Mouse (Mus musculus) forebrain, embryonic 11.5 days (tissue): Measurements from ENCODE around the gene Rbm33. TPM values are rescaled to one million over a fixed set of nuclear protein-coding genes. Genes with fewer than 3 reads are reported as not detected.

ENCODE experiments used
- ATAC-seq: fragments of 200-750 bp; cut with Nextera tagmentation; replicated peaks from 2 replicates; pipeline ENCODE4 v1.8.0; 2017; ENCODE audit warnings: moderate TSS enrichment; ENCODE audit not compliant: low FRiP score
- DNase-seq: peaks from one replicate; pipeline ENCODE4 v3.0.0-alpha.2; 2017; ENCODE audit warnings: low spot score
- H3K27ac ChIP-seq: fragments of 300-500 bp; sonication (generic); 2 replicates; pipeline ENCODE4 v1.5.1; 2014; ENCODE audit warnings: low read depth, low read length
- H3K27me3 ChIP-seq: fragments of 300-500 bp; sonication (generic); 2 replicates; pipeline ENCODE4 v1.6.1; 2014; ENCODE audit warnings: mild to moderate bottlenecking, low read length, mixed read lengths; ENCODE audit not compliant: control insufficient read depth, insufficient read depth
- H3K36me3 ChIP-seq: fragments of 300-500 bp; sonication (generic); 2 replicates; pipeline ENCODE4 v1.6.1; 2014; ENCODE audit warnings: mild to moderate bottlenecking, low read length, moderate library complexity, mixed read lengths; ENCODE audit not compliant: control insufficient read depth, insufficient read depth
- H3K4me1 ChIP-seq: fragments of 300-500 bp; sonication (generic); replicated peaks from 2 replicates; pipeline ENCODE4 v1.6.1; 2014; ENCODE audit warnings: low read length, mixed read lengths; ENCODE audit not compliant: control insufficient read depth, insufficient read depth
- H3K4me2 ChIP-seq: fragments of 300-500 bp; sonication (generic); 2 replicates; pipeline ENCODE4 v1.6.1; 2014; ENCODE audit warnings: low read depth, mild to moderate bottlenecking, low read length, moderate library complexity, mixed read lengths; ENCODE audit not compliant: severe bottlenecking
- H3K4me3 ChIP-seq: fragments of 300-500 bp; sonication (generic); 2 replicates; pipeline ENCODE4 v1.5.1; 2014; ENCODE audit warnings: low read depth, low read length
- H3K9ac ChIP-seq: fragments of 300-500 bp; sonication (generic); 2 replicates; pipeline ENCODE4 v1.6.1; 2014; ENCODE audit warnings: low read length
- H3K9me3 ChIP-seq: fragments of 300-500 bp; sonication (generic); 2 replicates; pipeline ENCODE4 v1.6.1; 2016; ENCODE audit warnings: low read length, mixed read lengths; ENCODE audit not compliant: control insufficient read depth
- WGBS: fragments of 180-500 bp; shearing (Covaris S2); extraction: QIAGEN DNeasy Blood & Tissue Kit; methylation state at CpG from one replicate; pipeline ENCODE4 v1.1.7; 2014; 5-methylcytosine and 5-hydroxymethylcytosine counted together
- polyA plus RNA-seq: library from polyadenylated mRNA; unstranded; fragments of >200 nt; fragmentation: Nextera tagmentation; extraction: Ambion mirVana; gene quantifications from 2 replicates; pipeline ENCODE4 v1.2.1, GENCODE M21; 2014

Rbm33 gene
- polyA plus RNA-seq, 1 experiment from 2014 or later, result 26.0 TPM

DNA sequence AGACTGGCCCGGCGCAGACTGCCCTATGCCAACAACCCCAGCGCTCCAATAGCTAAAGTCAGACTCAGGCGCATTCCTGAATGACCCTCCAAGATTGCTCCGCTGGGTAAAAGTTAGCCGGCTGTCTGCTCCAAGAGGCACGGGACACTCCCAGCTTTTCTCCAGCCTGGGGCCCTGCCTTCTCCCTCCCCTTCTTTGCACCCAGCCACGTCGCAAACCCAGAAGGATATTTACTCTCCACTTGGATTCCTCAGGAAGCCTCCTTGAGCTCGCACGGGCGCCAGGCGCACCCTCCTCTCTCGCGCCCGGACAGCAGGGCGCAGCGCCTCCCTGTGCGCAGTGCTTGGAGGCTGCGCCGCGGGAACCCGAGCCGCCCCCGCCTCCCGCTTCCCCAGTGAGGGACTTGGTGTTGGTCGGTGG lies 141.9 kb downstream of the Rbm33 start:
- no peaks in the 10 kb centered on the region for H3K9me3 ChIP-seq
- peak overlapping the region; percentile 31 for H3K4me3 ChIP-seq
- no peaks in the 10 kb centered on the region for H3K36me3 ChIP-seq
- no peak overlapping the region for H3K9ac ChIP-seq
- no peak; the same call in 1 of the 2 replicates for ATAC-seq
- H3K27ac ChIP-seq, result 0 out of 2 replicates have a peak overlapping the region, but pooled peaks have one; percentile 12
- WGBS, result 0% methylated on average over 27 of the region's 27 CpGs
- peaks cover 78% of the 10 kb centered on the region for H3K27me3 ChIP-seq
- DNase-seq, result peak; percentile 61
- peak overlapping the region; percentile 35 for H3K4me2 ChIP-seq
- peaks cover 28% of the 10 kb centered on the region; the same call in 1 of the 2 replicates for H3K4me1 ChIP-seq

DNA sequence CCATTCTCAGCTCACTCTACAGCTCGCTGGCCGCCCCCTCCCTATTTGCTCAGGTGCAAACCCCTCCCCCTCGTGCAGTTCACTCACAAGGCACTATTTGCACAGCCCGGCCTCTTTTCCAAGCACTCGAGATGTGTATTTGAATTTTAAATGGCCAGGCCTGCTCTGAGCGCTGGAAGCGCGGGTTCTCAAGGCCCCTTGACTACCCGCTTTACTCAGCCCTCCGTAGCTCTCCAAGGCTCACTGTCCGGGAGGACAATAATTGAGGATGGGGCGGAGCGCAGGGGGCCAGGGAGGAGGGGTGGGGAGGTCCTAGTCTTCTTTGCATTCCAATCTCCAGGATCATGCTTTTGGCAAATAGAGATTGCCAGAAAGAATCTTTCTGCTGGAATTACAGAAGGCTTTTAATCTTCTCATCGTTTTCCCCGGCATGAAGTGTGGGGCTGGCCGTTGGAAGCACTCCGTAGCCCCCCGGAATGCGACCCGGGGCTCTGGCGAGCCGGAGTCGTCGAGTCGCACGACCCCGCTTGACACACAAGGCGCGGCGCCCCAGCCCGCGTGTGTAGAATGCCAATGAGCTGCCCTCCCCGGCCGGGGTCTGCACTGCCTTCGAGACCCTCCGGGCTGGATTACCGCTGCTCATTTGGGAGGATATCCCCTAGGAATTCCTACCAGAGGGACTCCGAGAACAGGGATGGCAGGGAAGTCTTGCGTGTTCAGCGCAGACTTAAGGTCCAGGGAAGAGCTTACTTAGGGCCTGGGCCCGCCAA lies 142.7 kb downstream of the Rbm33 start:
- peak; percentile 78 for DNase-seq
- H3K9me3 ChIP-seq, result no peaks in the 10 kb centered on the region
- H3K4me2 ChIP-seq, result peak overlapping the region; percentile 35
- peaks cover 28% of the 10 kb centered on the region; the same call in 1 of the 2 replicates for H3K4me1 ChIP-seq
- H3K4me3 ChIP-seq, result peak overlapping the region; percentile 31; the same call in 1 of the 2 replicates
- no peak overlapping the region for H3K9ac ChIP-seq
- no peaks in the 10 kb centered on the region for H3K36me3 ChIP-seq
- H3K27me3 ChIP-seq, result peaks cover 86% of the 10 kb centered on the region
- peak overlapping the region; percentile 2; the same call in 1 of the 2 replicates for H3K27ac ChIP-seq
- peak; percentile 67 for ATAC-seq
- under 1% methylated on average over 41 of the region's 41 CpGs for WGBS

DNA sequence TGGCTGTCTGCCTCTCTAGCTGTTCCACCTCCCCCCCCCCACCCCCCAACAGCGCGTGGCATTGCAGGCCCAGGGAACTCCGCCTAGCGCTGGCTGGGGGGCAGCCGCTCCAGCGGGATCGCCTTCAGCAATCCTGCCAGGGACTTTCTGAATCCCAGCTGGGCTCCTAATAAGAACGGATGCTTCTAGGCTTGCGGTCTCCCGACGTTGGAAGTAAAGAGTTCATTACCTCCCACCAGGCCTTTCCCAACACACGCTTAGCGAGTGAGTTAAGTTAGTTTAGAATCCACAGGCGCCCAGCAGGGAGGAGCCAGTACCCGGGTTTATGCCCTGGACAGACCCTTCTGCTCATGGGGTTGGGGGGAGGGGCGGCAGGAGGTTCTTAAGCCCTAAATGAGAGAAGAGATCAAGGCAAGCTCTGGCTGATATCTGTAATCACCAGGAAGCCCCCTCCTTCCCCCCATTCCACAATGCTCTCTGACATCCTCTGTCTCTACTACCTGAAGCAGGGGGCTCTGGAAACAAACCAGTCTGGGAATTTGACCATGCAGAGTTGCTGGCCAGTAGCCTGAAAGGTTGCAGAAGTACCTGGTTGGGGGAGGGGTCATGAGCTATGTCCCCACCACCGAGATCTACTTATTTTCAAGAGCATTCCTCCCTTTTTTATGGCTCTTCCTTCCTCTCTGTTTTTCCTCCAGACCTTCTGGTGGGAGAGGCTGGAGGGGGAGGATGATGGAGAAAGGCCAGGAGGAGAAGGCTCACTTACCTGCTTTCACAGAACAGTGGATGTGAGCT lies 143.8 kb downstream of the Rbm33 start:
- Histone ChIP-seq H3K27me3 (peaks cover 94% of the 10 kb centered on the region), H3K9ac (no peak overlapping the region), H3K27ac (0 out of 2 replicates have a peak overlapping the region, but pooled peaks have one; percentile 2), H3K4me1 (peaks cover 33% of the 10 kb centered on the region; the same call in 1 of the 2 replicates), H3K4me2 (peak overlapping the region; percentile 3; the same call in 1 of the 2 replicates), H3K4me3 (no peak overlapping the region), H3K9me3 (no peaks in the 10 kb centered on the region), H3K36me3 (no peaks in the 10 kb centered on the region)
- ATAC-seq, result no peak
- peak; percentile 57 for DNase-seq
- 1% methylated on average over 17 of the region's 17 CpGs for WGBS

DNA sequence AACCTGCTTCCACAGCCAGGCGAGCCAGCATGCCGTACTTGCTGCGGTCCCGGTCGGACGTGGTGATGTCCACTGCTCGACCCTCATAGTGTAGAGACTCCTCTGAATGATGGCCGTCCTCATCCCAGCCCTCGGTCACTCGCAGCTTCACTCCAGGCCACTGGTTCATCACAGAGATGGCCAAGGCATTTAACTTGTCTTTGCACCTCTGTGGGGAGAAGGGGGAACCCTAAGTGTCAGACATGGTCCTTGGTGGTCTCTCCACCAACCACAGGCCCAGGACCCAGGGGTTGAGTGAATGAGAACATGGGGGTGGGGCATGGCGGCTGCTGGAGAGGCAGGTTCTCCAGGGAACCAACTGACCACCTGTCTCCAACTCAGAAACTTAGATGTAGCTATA lies 144.5 kb downstream of the Rbm33 start:
- Histone ChIP-seq H3K4me2 (no peak overlapping the region; the same call in 1 of the 2 replicates), H3K9me3 (no peaks in the 10 kb centered on the region), H3K36me3 (no peaks in the 10 kb centered on the region), H3K4me1 (peaks cover 33% of the 10 kb centered on the region; the same call in 1 of the 2 replicates), H3K9ac (no peak overlapping the region), H3K27ac (no peak overlapping the region), H3K4me3 (no peak overlapping the region), H3K27me3 (peaks cover 94% of the 10 kb centered on the region)
- DNase-seq (peak; percentile 48), ATAC-seq (no peak)
- 6% methylated on average over 11 of the region's 11 CpGs for WGBS

DNA sequence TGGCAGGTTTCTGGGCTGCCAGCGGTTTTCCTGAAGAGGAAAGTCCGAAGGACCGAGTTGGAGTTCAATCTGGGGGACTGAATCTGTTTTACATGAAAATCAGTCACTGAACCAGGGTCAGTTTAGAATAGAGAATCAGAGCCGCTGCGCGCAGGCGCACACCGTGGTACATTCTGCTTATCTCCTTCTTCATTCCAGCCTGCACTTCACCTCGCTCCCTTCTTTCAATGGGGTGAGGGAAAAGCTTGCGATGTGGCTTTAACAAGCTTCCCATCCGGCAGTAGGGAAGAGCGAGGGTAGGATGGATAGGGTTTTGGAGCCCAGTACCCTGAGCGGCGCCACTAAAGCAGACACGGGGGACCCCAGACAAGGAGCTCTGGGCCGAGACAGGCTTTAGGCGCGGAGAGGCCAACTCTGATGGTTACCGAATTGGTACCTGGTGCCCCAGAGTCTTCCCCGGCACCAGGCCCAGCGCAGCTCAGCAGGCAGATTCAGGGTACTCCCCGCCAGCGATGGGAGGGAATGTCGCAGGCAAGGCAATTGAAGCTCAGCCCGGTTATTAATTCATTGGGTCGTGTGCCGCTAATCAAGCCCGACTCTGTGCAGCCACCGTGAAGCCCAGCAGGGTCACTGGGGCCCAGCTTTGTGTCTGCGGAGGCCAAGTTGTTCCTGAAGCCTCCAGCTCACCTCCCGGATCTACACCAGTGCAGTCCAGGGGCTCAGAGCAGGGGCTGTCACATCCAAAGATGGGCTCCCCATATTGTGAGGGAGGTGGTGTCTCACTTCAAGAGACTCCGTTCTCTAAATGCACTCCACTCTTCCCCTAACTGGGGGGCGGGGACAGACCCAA lies 146.0 kb downstream of the Rbm33 start:
- ATAC-seq, result no peak
- Histone ChIP-seq H3K27ac (no peak overlapping the region), H3K4me1 (peaks cover 31% of the 10 kb centered on the region; the same call in 1 of the 2 replicates), H3K9me3 (no peaks in the 10 kb centered on the region), H3K4me3 (peak overlapping the region; percentile 42), H3K36me3 (no peaks in the 10 kb centered on the region), H3K4me2 (peak overlapping the region; percentile 36; the same call in 1 of the 2 replicates), H3K27me3 (peaks cover 100% of the 10 kb centered on the region), H3K9ac (peak overlapping the region; percentile 32; the same call in 1 of the 2 replicates)
- 1% methylated on average over 33 of the region's 33 CpGs for WGBS
- DNase-seq, result peak; percentile 51

DNA sequence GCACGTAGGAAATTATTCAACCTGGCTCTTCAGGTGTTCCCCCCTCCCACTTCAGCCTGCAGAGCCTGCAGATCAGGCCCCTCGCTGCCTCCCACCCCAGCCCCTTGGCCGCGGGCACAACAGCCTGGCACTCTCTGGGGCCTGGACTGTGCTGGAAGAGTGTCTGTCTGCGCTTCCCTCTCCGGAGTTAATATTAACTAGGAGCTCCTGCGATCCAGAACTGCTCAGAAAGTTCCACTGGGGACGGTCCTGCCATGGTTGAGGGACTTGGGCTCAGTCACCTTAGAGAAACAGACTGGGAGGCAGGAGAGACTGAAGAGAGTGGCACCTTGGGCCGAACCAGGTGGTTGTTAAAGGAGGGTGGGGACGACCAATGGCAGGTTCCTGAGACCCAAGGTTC lies 146.7 kb downstream of the Rbm33 start:
- Histone ChIP-seq H3K9ac (no peak overlapping the region), H3K27me3 (peaks cover 100% of the 10 kb centered on the region), H3K9me3 (no peaks in the 10 kb centered on the region), H3K4me1 (peaks cover 27% of the 10 kb centered on the region; the same call in 1 of the 2 replicates), H3K4me3 (peak overlapping the region; percentile 42), H3K36me3 (no peaks in the 10 kb centered on the region), H3K27ac (no peak overlapping the region), H3K4me2 (peak overlapping the region; percentile 77; the same call in 1 of the 2 replicates)
- WGBS, result 1% methylated on average over 10 of the region's 10 CpGs
- ATAC-seq, result no peak
- DNase-seq, result no peak

DNA sequence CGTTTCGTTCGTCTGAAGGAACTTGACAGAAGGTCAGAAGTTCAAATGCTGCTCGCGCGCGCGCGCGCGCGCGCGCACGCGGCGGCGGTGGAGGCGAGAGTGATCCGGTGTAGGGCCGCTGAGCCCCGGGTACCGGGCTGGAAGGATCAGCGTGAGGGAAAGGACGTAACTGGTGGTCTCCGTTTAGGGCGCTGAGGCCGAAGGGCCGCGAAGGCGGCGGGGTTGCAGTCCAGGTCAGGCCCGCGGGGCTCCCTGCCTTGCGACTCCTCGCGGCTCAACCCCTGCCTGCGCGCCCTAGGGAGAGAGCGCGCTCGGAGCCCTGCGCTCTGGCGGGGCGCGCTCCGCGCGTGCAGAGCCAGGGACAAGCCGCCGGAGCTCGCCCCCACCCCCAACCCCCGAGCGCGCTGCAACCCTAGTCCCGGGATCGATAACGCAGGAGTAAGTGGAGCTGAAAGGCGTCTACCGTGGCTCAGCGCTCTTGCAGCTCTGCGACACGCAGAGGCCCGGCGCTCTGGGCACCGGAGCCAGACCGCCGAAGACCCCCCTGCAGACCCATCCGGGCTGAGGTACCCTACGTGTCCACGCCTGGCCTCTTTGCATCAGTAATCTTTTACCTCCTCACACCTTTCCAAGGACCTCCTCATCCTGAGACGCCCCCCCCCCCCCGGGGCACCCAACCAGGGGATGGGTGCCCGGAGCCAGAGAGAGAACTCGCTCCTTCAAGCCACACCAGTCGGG lies 147.6 kb downstream of the Rbm33 start:
- ATAC-seq (no peak), DNase-seq (peak; percentile 63)
- H3K27me3 ChIP-seq, result peaks cover 96% of the 10 kb centered on the region
- no peaks in the 10 kb centered on the region for H3K36me3 ChIP-seq
- H3K4me1 ChIP-seq, result peaks cover 25% of the 10 kb centered on the region; the same call in 1 of the 2 replicates
- under 1% methylated on average over 75 of the region's 76 CpGs for WGBS
- no peaks in the 10 kb centered on the region for H3K9me3 ChIP-seq
- H3K9ac ChIP-seq, result peak overlapping the region; percentile 32
- H3K4me2 ChIP-seq, result peak overlapping the region; percentile 77
- H3K27ac ChIP-seq, result no peak overlapping the region
- H3K4me3 ChIP-seq, result peak overlapping the region; percentile 42
